8 mouse cellular contexts compared by ENCODE assay signal in genomic region chr3:89159211-89159610, GRCm38 (mm10). TPM values are rescaled to one million over a fixed set of nuclear protein-coding genes. Genes with fewer than 3 reads are reported as not detected.
DNase-seq lines count a peak whose midpoint lies in the region; ATAC-seq and TF ChIP-seq lines count a peak whose summit lies in the region.

No protein-coding gene starts in this region.

- H3K27ac ChIP-seq in layer of hippocampus, adult 2 months: no peak overlapping the region
- no peak overlapping the region for H3K27ac ChIP-seq in heart, embryonic 11.5 days (ENCODE audit: low read depth, low read length)
- no peak overlapping the region for H3K27ac ChIP-seq in kidney, embryonic 16.5 days (ENCODE audit: low read length)
- H3K27ac ChIP-seq in stomach, embryonic 14.5 days (ENCODE audit: low read length): no peak overlapping the region

- peak overlapping the region; percentile 62 for H3K4me3 ChIP-seq in layer of hippocampus, adult 2 months
- H3K4me3 ChIP-seq in heart, embryonic 11.5 days (ENCODE audit: low read depth, low read length): peak overlapping the region; percentile 62
- H3K4me3 ChIP-seq in kidney, embryonic 16.5 days (ENCODE audit: low read length): peak overlapping the region; percentile 63
- H3K4me3 ChIP-seq in stomach, embryonic 14.5 days (ENCODE audit: low read depth, low read length): peak overlapping the region; percentile 60

- ATAC-seq in heart, embryonic 11.5 days (replicated peaks; ENCODE audit: insufficient number of reproducible peaks, low FRiP score, low TSS enrichment): no peak
- ATAC-seq in kidney, embryonic 16.5 days (ENCODE audit: low FRiP score, low TSS enrichment): peak; percentile 29; the same call in 1 of the 2 replicates
- ATAC-seq in stomach, embryonic 14.5 days (ENCODE audit: insufficient number of reproducible peaks, insufficient read depth, low FRiP score, low read depth): peak; percentile 12; the same call in 1 of the 2 replicates

- H3K36me3 ChIP-seq in heart, embryonic 11.5 days (ENCODE audit: control insufficient read depth, insufficient read depth, low read length): no peaks in the 10 kb centered on the region
- no peaks in the 10 kb centered on the region for H3K36me3 ChIP-seq in kidney, embryonic 16.5 days (ENCODE audit: insufficient read depth, low read length)
- H3K36me3 ChIP-seq in stomach, embryonic 14.5 days (ENCODE audit: control insufficient read depth, insufficient read depth, low read length): no peaks in the 10 kb centered on the region

- no peak overlapping the region for H3K9ac ChIP-seq in heart, embryonic 11.5 days (ENCODE audit: low read depth, low read length)
- H3K9ac ChIP-seq in kidney, embryonic 16.5 days (replicated peaks; ENCODE audit: low read length): no peak overlapping the region
- H3K9ac ChIP-seq in stomach, embryonic 14.5 days (replicated peaks; ENCODE audit: low read depth, low read length): no peak overlapping the region

- no peak for DNase-seq in layer of hippocampus, adult 2 months (ENCODE audit: low spot score in 2 of 2)
- DNase-seq in layer of hippocampus, adult 18-20 months (ENCODE audit: low spot score in 2 of 2): no peak
- peak; percentile 31 for DNase-seq in brain, embryonic 14.5 days (ENCODE audit: low read depth)
- DNase-seq in lung, postnatal 25 days (ENCODE audit: low spot score): peak; percentile 49
- no peak for DNase-seq in left cerebral cortex, adult 18-20 months (ENCODE audit: low spot score in 2 of 2)

- H3K4me2 ChIP-seq in heart, embryonic 11.5 days: peak overlapping the region; percentile 100
- peak overlapping the region; percentile 99 for H3K4me2 ChIP-seq in kidney, embryonic 16.5 days (replicated peaks; ENCODE audit: low read depth, low read length)
- H3K4me2 ChIP-seq in stomach, embryonic 14.5 days (replicated peaks; ENCODE audit: low read depth, low read length): peak overlapping the region; percentile 96

- no peak for TF ChIP-seq POLR2A in brain, embryonic 14.5 days (IDR thresholded peaks at IDR 0.05; ENCODE audit: borderline replicate concordance, extremely low read depth, insufficient read depth, insufficient read length, poor library complexity, severe bottlenecking)

- H3K4me1 ChIP-seq in heart, embryonic 11.5 days (ENCODE audit: control insufficient read depth, insufficient read depth, low read length): peaks cover 8% of the 10 kb centered on the region
- H3K4me1 ChIP-seq in kidney, embryonic 16.5 days (ENCODE audit: insufficient read depth, low read length): peaks cover 18% of the 10 kb centered on the region
- H3K4me1 ChIP-seq in stomach, embryonic 14.5 days (ENCODE audit: control insufficient read depth, insufficient read depth, low read length): peaks cover 13% of the 10 kb centered on the region

- peaks cover 21% of the 10 kb centered on the region for H3K27me3 ChIP-seq in heart, embryonic 11.5 days (ENCODE audit: control insufficient read depth, insufficient read depth, low read length)
- peaks cover 10% of the 10 kb centered on the region for H3K27me3 ChIP-seq in kidney, embryonic 16.5 days (ENCODE audit: insufficient read depth, low read length)
- no peaks in the 10 kb centered on the region for H3K27me3 ChIP-seq in stomach, embryonic 14.5 days (ENCODE audit: control insufficient read depth, insufficient read depth, low read length)

- under 1% methylated on average over 13 of the region's 13 CpGs for WGBS in heart, embryonic 11.5 days (ENCODE audit: insufficient replicate concordance)
- WGBS in kidney, embryonic 16.5 days: 1% methylated on average over 13 of the region's 13 CpGs
- WGBS in stomach, embryonic 14.5 days: 0% methylated on average over 13 of the region's 13 CpGs

- H3K9me3 ChIP-seq in heart, embryonic 11.5 days (replicated peaks; ENCODE audit: control insufficient read depth, low read length): no peaks in the 10 kb centered on the region
- no peaks in the 10 kb centered on the region for H3K9me3 ChIP-seq in kidney, embryonic 16.5 days (ENCODE audit: low read length)
- H3K9me3 ChIP-seq in stomach, embryonic 14.5 days (ENCODE audit: control insufficient read depth, low read depth, low read length): no peaks in the 10 kb centered on the region

- TF ChIP-seq CTCF in layer of hippocampus, adult 2 months (conservative IDR thresholded peaks at IDR 0.05): no peak
- no peak for TF ChIP-seq CTCF in brain, embryonic 14.5 days (IDR thresholded peaks at IDR 0.05; ENCODE audit: borderline replicate concordance, extremely low read depth, insufficient read depth, insufficient read length)

RNA-seq across cellular contexts. Expression of gene Hcn3, which starts 0.8 kb away (rescaled TPM):
- total RNA-seq in layer of hippocampus, adult 2 months (2021): 10 to 100 TPM; 10.2 to 13.3 TPM
- 10 to 100 TPM in 1 of 2 experiments, 1 to 10 TPM in 1; 9.6 to 13.1 TPM for total RNA-seq in layer of hippocampus, adult 18-20 months (2021)
- 61.6 and 68.6 TPM in 2 replicates for polyA plus RNA-seq in brain, embryonic 14.5 days (2012; rRNA removed)
- 0.13 and 0.58 TPM in 2 replicates for polyA plus RNA-seq in heart, embryonic 11.5 days (2014; fragmentation: Nextera tagmentation; extraction: Ambion mirVana)
- 1.8 and 2.0 TPM in 2 replicates for polyA plus RNA-seq in kidney, embryonic 16.5 days (2015; fragmentation: Nextera tagmentation; extraction: Ambion mirVana)
- polyA plus RNA-seq in stomach, embryonic 14.5 days (2014; fragmentation: Nextera tagmentation; extraction: Ambion mirVana): 1.4 and 1.9 TPM in 2 replicates
- total RNA-seq in left cerebral cortex, adult 18-20 months (2021): 10 to 100 TPM; 14.4 to 21.9 TPM

RNA-seq across cellular contexts. Expression of gene Clk2, which starts 5.4 kb away (rescaled TPM):
- total RNA-seq in layer of hippocampus, adult 2 months (2021): 10 to 100 TPM; 47.8 to 56.1 TPM
- total RNA-seq in layer of hippocampus, adult 18-20 months (2021): 10 to 100 TPM; 42.3 to 43.5 TPM
- 103 and 123 TPM in 2 replicates for polyA plus RNA-seq in brain, embryonic 14.5 days (2012; rRNA removed)
- polyA plus RNA-seq in heart, embryonic 11.5 days (2014; fragmentation: Nextera tagmentation; extraction: Ambion mirVana): 18.7 and 20.1 TPM in 2 replicates
- polyA plus RNA-seq in kidney, embryonic 16.5 days (2015; fragmentation: Nextera tagmentation; extraction: Ambion mirVana): 29.1 and 30.6 TPM in 2 replicates
- 32.7 and 35.1 TPM in 2 replicates for polyA plus RNA-seq in stomach, embryonic 14.5 days (2014; fragmentation: Nextera tagmentation; extraction: Ambion mirVana)
- 10 to 100 TPM; 40.9 to 45.0 TPM for total RNA-seq in left cerebral cortex, adult 18-20 months (2021)

RNA-seq across cellular contexts. Expression of gene Scamp3, which starts 18.1 kb away (rescaled TPM):
- 10 to 100 TPM; 67.1 to 69.0 TPM for total RNA-seq in layer of hippocampus, adult 2 months (2021)
- 10 to 100 TPM; 68.5 to 69.8 TPM for total RNA-seq in layer of hippocampus, adult 18-20 months (2021)
- 132 and 139 TPM in 2 replicates for polyA plus RNA-seq in brain, embryonic 14.5 days (2012; rRNA removed)
- polyA plus RNA-seq in heart, embryonic 11.5 days (2014; fragmentation: Nextera tagmentation; extraction: Ambion mirVana): 82.8 and 88.3 TPM in 2 replicates
- 140 TPM in 2 replicates for polyA plus RNA-seq in kidney, embryonic 16.5 days (2015; fragmentation: Nextera tagmentation; extraction: Ambion mirVana)
- 92.9 and 95.1 TPM in 2 replicates for polyA plus RNA-seq in stomach, embryonic 14.5 days (2014; fragmentation: Nextera tagmentation; extraction: Ambion mirVana)
- 10 to 100 TPM; 63.2 to 63.7 TPM for total RNA-seq in left cerebral cortex, adult 18-20 months (2021)

RNA-seq across cellular contexts. Expression of gene Pklr, which starts 23.3 kb away (rescaled TPM):
- total RNA-seq in layer of hippocampus, adult 2 months (2021): not detected
- total RNA-seq in layer of hippocampus, adult 18-20 months (2021): under 1 TPM in 1 of 2 experiments, not detected in 1; 0.15 TPM
- 0.14 and 0.21 TPM in 2 replicates for polyA plus RNA-seq in brain, embryonic 14.5 days (2012; rRNA removed)
- 5.9 and 8.7 TPM in 2 replicates for polyA plus RNA-seq in heart, embryonic 11.5 days (2014; fragmentation: Nextera tagmentation; extraction: Ambion mirVana)
- polyA plus RNA-seq in kidney, embryonic 16.5 days (2015; fragmentation: Nextera tagmentation; extraction: Ambion mirVana): 4.7 and 5.0 TPM in 2 replicates
- polyA plus RNA-seq in stomach, embryonic 14.5 days (2014; fragmentation: Nextera tagmentation; extraction: Ambion mirVana): 2.8 and 3.3 TPM in 2 replicates
- total RNA-seq in left cerebral cortex, adult 18-20 months (2021): not detected

RNA-seq across cellular contexts. Expression of gene Fam189b, which starts 23.7 kb away (rescaled TPM):
- total RNA-seq in layer of hippocampus, adult 2 months (2021): 10 to 100 TPM; 61.6 to 61.7 TPM
- total RNA-seq in layer of hippocampus, adult 18-20 months (2021): 10 to 100 TPM; 49.0 to 59.9 TPM
- polyA plus RNA-seq in brain, embryonic 14.5 days (2012; rRNA removed): 69.1 and 73.8 TPM in 2 replicates
- 11.9 and 13.7 TPM in 2 replicates for polyA plus RNA-seq in heart, embryonic 11.5 days (2014; fragmentation: Nextera tagmentation; extraction: Ambion mirVana)
- 43.6 and 51.2 TPM in 2 replicates for polyA plus RNA-seq in kidney, embryonic 16.5 days (2015; fragmentation: Nextera tagmentation; extraction: Ambion mirVana)
- polyA plus RNA-seq in stomach, embryonic 14.5 days (2014; fragmentation: Nextera tagmentation; extraction: Ambion mirVana): 28.3 and 28.7 TPM in 2 replicates
- total RNA-seq in left cerebral cortex, adult 18-20 months (2021): 10 to 100 TPM; 48.1 to 58.5 TPM

Comparison
In these comparisons a context has a peak if more than half of its experiments do, and no peak if none do; other contexts are left out.
1. DNase-seq: peak in brain, embryonic 14.5 days (single experiment) and lung, postnatal 25 days (single experiment); none in layer of hippocampus, adult 2 months (0 of 2), layer of hippocampus, adult 18-20 months (0 of 2) and left cerebral cortex, adult 18-20 months (0 of 2).
2. RNA of gene Hcn3, which starts 0.8 kb away (polyA plus RNA-seq): 61.6 to 68.6 TPM in brain, embryonic 14.5 days; 1.4 to 1.9 TPM in stomach, embryonic 14.5 days, 1.8 to 2.0 TPM in kidney, embryonic 16.5 days and 0.13 to 0.58 TPM in heart, embryonic 11.5 days; every median in the first group is over 10 times any median in the second.
3. Peak in every context shown above with its lines, with median percentiles within 50 percentile points of each other: H3K4me3 ChIP-seq and H3K4me2 ChIP-seq.